In genomic region chr9:42943781-42944535, GRCm38 (mm10) we compare ENCODE assay signal across 9 mouse cellular contexts. TPM values are rescaled to one million over a fixed set of nuclear protein-coding genes. Genes with fewer than 3 reads are reported as not detected.
A peak's percentile ranks its signal among the peaks of the same experiment; 100 is the strongest.
DNase-seq lines count a peak whose midpoint lies in the region; ATAC-seq and TF ChIP-seq lines count a peak whose summit lies in the region.
"Had no signal": no experiment of that assay in that cellular context is flagged by ENCODE, and none has a peak within 500 bp of the region (broad histone marks: within the 10 kb centered on the region; RNA-seq: fewer than 3 reads in every experiment).

Gene Grik4 (minus strand): TSS chr9:42944493.

- H3K4me1 ChIP-seq in erythroblast, embryonic 14.5 days (ENCODE audit: control insufficient read depth) = peaks cover 4% of the 10 kb centered on the region; the same call in 1 of the 2 replicates
- peaks cover 1% of the 10 kb centered on the region for H3K4me1 ChIP-seq in ES-Bruce4 (ENCODE audit: control insufficient read depth, insufficient read depth, low read length)
- H3K4me1 ChIP-seq in heart, embryonic 15.5 days (replicated peaks) = peaks cover 12% of the 10 kb centered on the region
- peaks cover 17% of the 10 kb centered on the region for H3K4me1 ChIP-seq in midbrain, embryonic 12.5 days

- TF ChIP-seq POLR2A in ES-Bruce4 (IDR thresholded peaks at IDR 0.05; ENCODE audit: insufficient read depth, low read length) = no peak

- no peak for ATAC-seq in erythroblast, adult 5-6 weeks (replicated peaks; ENCODE audit: low FRiP score, poor library complexity, severe bottlenecking)
- peak; percentile 62 for ATAC-seq in heart, embryonic 15.5 days (replicated peaks; ENCODE audit: insufficient number of reproducible peaks, insufficient read depth, low FRiP score, low read depth)
- peak; percentile 31 for ATAC-seq in midbrain, embryonic 12.5 days (ENCODE audit: low FRiP score, low read depth)

- peaks cover 70% of the 10 kb centered on the region for H3K27me3 ChIP-seq in erythroblast, embryonic 14.5 days (ENCODE audit: control insufficient read depth)
- no peaks in the 10 kb centered on the region for H3K27me3 ChIP-seq in ES-Bruce4 (ENCODE audit: control insufficient read depth, insufficient read depth, low read length, poor library complexity, severe bottlenecking)
- peaks cover 88% of the 10 kb centered on the region for H3K27me3 ChIP-seq in heart, embryonic 15.5 days
- peaks cover 40% of the 10 kb centered on the region for H3K27me3 ChIP-seq in midbrain, embryonic 12.5 days

- H3K9ac ChIP-seq in ES-Bruce4 (ENCODE audit: low read depth, poor library complexity, severe bottlenecking) = peak within 1 kb of the TSS; percentile 89
- H3K9ac ChIP-seq in heart, embryonic 15.5 days = peak within 1 kb of the TSS; percentile 46
- peak within 1 kb of the TSS; percentile 86 for H3K9ac ChIP-seq in midbrain, embryonic 12.5 days (replicated peaks)

- TF ChIP-seq CTCF in ES-Bruce4 (IDR thresholded peaks at IDR 0.05; ENCODE audit: low read depth, low read length) = no peak

- no peaks in the 10 kb centered on the region for H3K36me3 ChIP-seq in erythroblast, embryonic 14.5 days (ENCODE audit: control insufficient read depth)
- H3K36me3 ChIP-seq in ES-Bruce4 (ENCODE audit: control insufficient read depth, insufficient read depth, low read length, poor library complexity, severe bottlenecking) = no peaks in the 10 kb centered on the region
- no peaks in the 10 kb centered on the region for H3K36me3 ChIP-seq in heart, embryonic 15.5 days
- H3K36me3 ChIP-seq in midbrain, embryonic 12.5 days = no peaks in the 10 kb centered on the region

- peak within 1 kb of the TSS; percentile 99 for H3K4me2 ChIP-seq in heart, embryonic 15.5 days
- peak within 1 kb of the TSS; percentile 95 for H3K4me2 ChIP-seq in midbrain, embryonic 12.5 days (replicated peaks)

- no peak within 1 kb of the TSS for H3K27ac ChIP-seq in ES-Bruce4 (ENCODE audit: insufficient read depth, low read length)
- no peak within 1 kb of the TSS for H3K27ac ChIP-seq in heart, embryonic 15.5 days
- H3K27ac ChIP-seq in midbrain, embryonic 12.5 days (replicated peaks) = peak within 1 kb of the TSS; percentile 60

- intact Hi-C loops in left cerebral cortex, postnatal 14 days (cut with DNase I) = loop anchor here (1.0 to 10.0 kb wide), 6 partner anchors 47 to 617 kb away; no protein-coding TSS in a partner anchor

- DNase-seq in embryo, embryonic 10 days (ENCODE audit: low spot score) = peak; percentile 62
- no peak for DNase-seq in left cerebral cortex, postnatal 14 days (ENCODE audit: low spot score in 2 of 2)
- no peak for DNase-seq in urinary bladder, adult 2 months (ENCODE audit: low spot score)

- WGBS in heart, embryonic 15.5 days = under 1% methylated on average over 68 of the region's 68 CpGs
- WGBS in midbrain, embryonic 12.5 days = under 1% methylated on average over 61 of the region's 68 CpGs

- TF ChIP-seq EP300 in ES-Bruce4 (IDR thresholded peaks at IDR 0.05; ENCODE audit: insufficient read depth, low read depth, low read length) = no peak

- no peaks in the 10 kb centered on the region; the same call in 1 of the 2 replicates for H3K9me3 ChIP-seq in erythroblast, embryonic 14.5 days (ENCODE audit: control insufficient read depth, low read length)
- H3K9me3 ChIP-seq in ES-Bruce4 (replicated peaks; ENCODE audit: control insufficient read depth, insufficient read depth, low read length, poor library complexity, severe bottlenecking) = no peaks in the 10 kb centered on the region
- H3K9me3 ChIP-seq in heart, embryonic 15.5 days (replicated peaks) = no peaks in the 10 kb centered on the region
- no peaks in the 10 kb centered on the region for H3K9me3 ChIP-seq in midbrain, embryonic 12.5 days

- peak within 1 kb of the TSS; percentile 44 for H3K4me3 ChIP-seq in erythroblast, embryonic 14.5 days (replicated peaks)
- peak within 1 kb of the TSS; percentile 50 for H3K4me3 ChIP-seq in ES-Bruce4 (ENCODE audit: low read depth, low read length)
- H3K4me3 ChIP-seq in heart, embryonic 15.5 days = peak within 1 kb of the TSS; percentile 58
- peak within 1 kb of the TSS; percentile 81 for H3K4me3 ChIP-seq in midbrain, embryonic 12.5 days

RNA-seq across cellular contexts. Expression of gene Grik4, which starts in this region (rescaled TPM):
- not detected in 2 replicates for polyA plus RNA-seq in erythroblast, embryonic 14.5 days (2012)
- not detected in 2 replicates for total RNA-seq in erythroblast, adult 5-6 weeks (2015; ENCODE audit: low replicate concordance)
- total RNA-seq in erythroblast, adult 5-6 weeks (2017; ENCODE audit: low replicate concordance) = not detected in 2 replicates
- 0.75 and 1.0 TPM in 2 replicates for polyA plus RNA-seq in ES-Bruce4 (2011; ENCODE audit: insufficient read depth, insufficient read length, low read depth, missing spikeins)
- 0.21 and 0.52 TPM in 2 replicates for polyA plus RNA-seq in heart, embryonic 15.5 days (2015; fragmentation: Nextera tagmentation; extraction: Ambion mirVana)
- total RNA-seq in left cerebral cortex, postnatal 14 days (2021) = 10 to 100 TPM; 16.0 to 16.7 TPM
- 3.6 and 4.8 TPM in 2 replicates for polyA plus RNA-seq in midbrain, embryonic 12.5 days (2016; fragmentation: Nextera tagmentation; extraction: Ambion mirVana)
- 0.25 and 0.41 TPM in 2 replicates for polyA plus RNA-seq in urinary bladder, adult 2 months (2012; rRNA removed)
- total RNA-seq: hematopoietic stem cell, adult 5-6 weeks had no signal

Comparison
In these comparisons a context has a peak if more than half of its experiments do, and no peak if none do; other contexts are left out.
1. RNA of gene Grik4 (total RNA-seq): 16.0 to 16.7 TPM in left cerebral cortex, postnatal 14 days; not detected in erythroblast, adult 5-6 weeks; every median in the first group is over 10 times any median in the second.
2. Peak in ATAC-seq, H3K4me3 ChIP-seq, H3K9ac ChIP-seq and H3K4me2 ChIP-seq in heart, embryonic 15.5 days; RNA of the gene not detected or under 1 TPM.
3. Peak in every context shown above with its lines, with median percentiles within 50 percentile points of each other: H3K4me3 ChIP-seq and H3K9ac ChIP-seq.